Mouse (Mus musculus): ENCODE data around the gene Tjp3.

- TF ChIP-seq CTCF (IDR thresholded peaks at IDR 0.05; ENCODE audit: low read depth, low read length) = no peak
- TF ChIP-seq POLR2A (IDR thresholded peaks at IDR 0.05; ENCODE audit: borderline replicate concordance, low read depth, low read length) = no peak
Measured at GRCm38 (mm10) chr10:81306173-81306668, 14.8 kb upstream of the Tjp3 start.

Measured in bone marrow macrophage, adult 2 months (primary cell).